In genomic region chr7:34183356-34183755, GRCm38 (mm10) we compare ENCODE assay signal across 14 mouse cellular contexts. TPM values are rescaled to one million over a fixed set of nuclear protein-coding genes. Genes with fewer than 3 reads are reported as not detected.
DNase-seq lines count a peak whose midpoint lies in the region; ATAC-seq and TF ChIP-seq lines count a peak whose summit lies in the region.
"Had no signal": no experiment of that assay in that cellular context is flagged by ENCODE, and none has a peak within 500 bp of the region (broad histone marks: within the 10 kb centered on the region; RNA-seq: fewer than 3 reads in every experiment).

No protein-coding gene starts in this region.

- TF ChIP-seq CTCF in hindbrain, postnatal 0 days (IDR thresholded peaks at IDR 0.05; ENCODE audit: low read depth) = no peak
- no peak for TF ChIP-seq CTCF in E14TG2a.4 (conservative IDR thresholded peaks at IDR 0.05; ENCODE audit: low read length)

- H3K9ac ChIP-seq in hindbrain, postnatal 0 days (replicated peaks; ENCODE audit: low read length) = no peak overlapping the region
- H3K9ac ChIP-seq in hindbrain, embryonic 11.5 days (ENCODE audit: low read depth, low read length) = no peak overlapping the region
- H3K9ac ChIP-seq in ES-E14 (ENCODE audit: insufficient read depth, low read depth, low read length, poor library complexity, severe bottlenecking) = peak overlapping the region; percentile 58; the same call in 1 of the 2 replicates
- no peak overlapping the region for H3K9ac ChIP-seq in limb, embryonic 13.5 days
- H3K9ac ChIP-seq: forebrain, embryonic 12.5 days; hindbrain, embryonic 13.5 days; neural tube, embryonic 13.5 days had no signal

- no peaks in the 10 kb centered on the region for H3K9me3 ChIP-seq in hindbrain, postnatal 0 days (ENCODE audit: low read length)
- no peaks in the 10 kb centered on the region for H3K9me3 ChIP-seq in hindbrain, embryonic 11.5 days (ENCODE audit: control insufficient read depth, low read length)
- H3K9me3 ChIP-seq in E14TG2a.4 (ENCODE audit: low read length) (peaks cover 40% of the 10 kb centered on the region), ES-E14 (ENCODE audit: control insufficient read depth, insufficient read depth, low read depth, low read length) (no peaks in the 10 kb centered on the region)
- no peaks in the 10 kb centered on the region for H3K9me3 ChIP-seq in limb, embryonic 13.5 days
- H3K9me3 ChIP-seq: forebrain, embryonic 12.5 days; hindbrain, embryonic 13.5 days; neural tube, embryonic 13.5 days had no signal

- H3K4me2 ChIP-seq in hindbrain, postnatal 0 days (ENCODE audit: low read depth, low read length) = no peak overlapping the region
- H3K4me2 ChIP-seq in hindbrain, embryonic 11.5 days (replicated peaks; ENCODE audit: low read depth, low read length) = no peak overlapping the region
- no peak overlapping the region for H3K4me2 ChIP-seq in limb, embryonic 13.5 days (replicated peaks)
- H3K4me2 ChIP-seq: forebrain, embryonic 12.5 days; hindbrain, embryonic 13.5 days; neural tube, embryonic 13.5 days had no signal

- H3K27ac ChIP-seq in hindbrain, postnatal 0 days = no peak overlapping the region
- no peak overlapping the region for H3K27ac ChIP-seq in hindbrain, embryonic 11.5 days (ENCODE audit: low read depth, low read length)
- peak overlapping the region; percentile 66 for H3K27ac ChIP-seq in ES-E14 (ENCODE audit: insufficient read depth, low read depth, low read length, poor library complexity, severe bottlenecking)
- H3K27ac ChIP-seq in limb, embryonic 13.5 days = no peak overlapping the region
- H3K27ac ChIP-seq: forebrain, embryonic 12.5 days; hindbrain, embryonic 13.5 days; neural tube, embryonic 13.5 days had no signal

- H3K4me3 ChIP-seq in hindbrain, postnatal 0 days (ENCODE audit: low read length) = no peak overlapping the region
- no peak overlapping the region for H3K4me3 ChIP-seq in hindbrain, embryonic 11.5 days (ENCODE audit: low read depth, low read length)
- H3K4me3 ChIP-seq in E14TG2a.4 (replicated peaks; ENCODE audit: low read length) (peak overlapping the region; percentile 55), ES-E14 (ENCODE audit: insufficient read depth in 1 of 2, low read depth in 1 of 2, low read length in 2 of 2, poor library complexity in 1 of 2, severe bottlenecking in 1 of 2) (peak overlapping the region; percentile 3 to 36; a peak in 3 of 4 replicates)
- no peak overlapping the region for H3K4me3 ChIP-seq in limb, embryonic 13.5 days
- H3K4me3 ChIP-seq: forebrain, embryonic 12.5 days; hindbrain, embryonic 13.5 days; neural tube, embryonic 13.5 days had no signal

- peak; percentile 12; the same call in 1 of the 2 replicates for ATAC-seq in hindbrain, postnatal 0 days
- no peak for ATAC-seq in hindbrain, embryonic 11.5 days (ENCODE audit: low FRiP score)
- ATAC-seq in limb, embryonic 13.5 days (ENCODE audit: low FRiP score, low read depth) = 0 out of 2 replicates have a peak, but pooled peaks have one; percentile 32
- ATAC-seq in inflammation-experienced regulatory T-cells, adult 6 months = no peak

- H3K36me3 ChIP-seq in hindbrain, postnatal 0 days (ENCODE audit: insufficient read depth, low read length) = peaks cover 41% of the 10 kb centered on the region
- H3K36me3 ChIP-seq in hindbrain, embryonic 11.5 days (ENCODE audit: control insufficient read depth, insufficient read depth, low read length) = 0 out of 2 replicates have a peak, but pooled peaks cover 10% of the 10 kb centered on the region
- H3K36me3 ChIP-seq in E14TG2a.4 (ENCODE audit: insufficient read depth, low read length) = peaks cover 59% of the 10 kb centered on the region
- peaks cover 17% of the 10 kb centered on the region for H3K36me3 ChIP-seq in ES-E14 (ENCODE audit: control insufficient read depth, insufficient read depth, low read length, poor library complexity, severe bottlenecking)
- peaks cover 50% of the 10 kb centered on the region for H3K36me3 ChIP-seq in limb, embryonic 13.5 days

- in situ Hi-C loops in ES-E14 (cut with MboI; ENCODE audit: low sequenced_read_pairs in 2 of 2, unreplicated experiment in 2 of 2) = no loop called here

- no peak for DNase-seq in hindbrain, postnatal 0 days (ENCODE audit: low spot score)
- no peak for DNase-seq in hindbrain, embryonic 11.5 days (ENCODE audit: low spot score)
- DNase-seq in ES-E14 (ENCODE audit: low read depth, low spot score) = no peak
- no peak for DNase-seq in gastrocnemius, postnatal 4 days (ENCODE audit: low spot score in 2 of 2)
- DNase-seq: heart, adult 18-20 months; right cerebral cortex, postnatal 14 days had no signal

- no peaks in the 10 kb centered on the region for H3K4me1 ChIP-seq in hindbrain, postnatal 0 days (ENCODE audit: insufficient read depth, low read length)
- no peaks in the 10 kb centered on the region for H3K4me1 ChIP-seq in hindbrain, embryonic 11.5 days (replicated peaks; ENCODE audit: control insufficient read depth, insufficient read depth, low read length)
- H3K4me1 ChIP-seq in E14TG2a.4 (replicated peaks; ENCODE audit: low read depth, low read length) (peaks cover 25% of the 10 kb centered on the region), ES-E14 (ENCODE audit: control insufficient read depth in 2 of 2, insufficient read depth in 2 of 2, low read length in 2 of 2, poor library complexity in 1 of 2) (peaks cover 3 to 5% of the 10 kb centered on the region in 2 experiments; a peak in 2 of 4 replicates)
- no peaks in the 10 kb centered on the region for H3K4me1 ChIP-seq in limb, embryonic 13.5 days
- H3K4me1 ChIP-seq: forebrain, embryonic 12.5 days; hindbrain, embryonic 13.5 days; neural tube, embryonic 13.5 days had no signal

- 90% methylated on average over 13 of the region's 13 CpGs for WGBS in hindbrain, postnatal 0 days
- WGBS in hindbrain, embryonic 11.5 days = 88% methylated on average over 13 of the region's 13 CpGs
- 82% methylated on average over 13 of the region's 13 CpGs for WGBS in limb, embryonic 13.5 days

- H3K27me3 ChIP-seq in hindbrain, postnatal 0 days (ENCODE audit: insufficient read depth, low read length) = no peaks in the 10 kb centered on the region
- H3K27me3 ChIP-seq in hindbrain, embryonic 11.5 days (ENCODE audit: control insufficient read depth, insufficient read depth, low read length) = no peaks in the 10 kb centered on the region
- H3K27me3 ChIP-seq in E14TG2a.4 (ENCODE audit: insufficient read depth, low read length) = no peaks in the 10 kb centered on the region
- H3K27me3 ChIP-seq in limb, embryonic 13.5 days = no peaks in the 10 kb centered on the region
- H3K27me3 ChIP-seq: CH12.LX; forebrain, embryonic 12.5 days; hindbrain, embryonic 13.5 days; neural tube, embryonic 13.5 days had no signal

TF ChIP-seq in ES-E14, 5 proteins besides CTCF, POLR2A, EP300 and RAD21:
- no peak for TF ChIP-seq MAFK (IDR thresholded peaks at IDR 0.05; ENCODE audit: insufficient read depth, low read depth, low read length)
- TF ChIP-seq CHD2 (IDR thresholded peaks at IDR 0.05; ENCODE audit: low read depth, low read length) = no peak
- TF ChIP-seq HCFC1 (IDR thresholded peaks at IDR 0.05; ENCODE audit: borderline replicate concordance, insufficient read depth, low read length) = no peak
- TF ChIP-seq ZNF384 (IDR thresholded peaks at IDR 0.05; ENCODE audit: low read depth, low read length) = no peak
- no peak for TF ChIP-seq ZC3H11A (IDR thresholded peaks at IDR 0.05; ENCODE audit: borderline replicate concordance, low read depth, low read length)

RNA-seq across cellular contexts. Expression of gene Pdcd2l, which starts 13.1 kb away (rescaled TPM):
- total RNA-seq in hindbrain, postnatal 0 days (2014; rRNA removed) = 37.6 and 42.7 TPM in 2 replicates
- 61.6 and 65.7 TPM in 2 replicates for polyA plus RNA-seq in hindbrain, postnatal 0 days (2015; fragmentation: Nextera tagmentation; extraction: Ambion mirVana)
- polyA plus RNA-seq in hindbrain, embryonic 11.5 days (2014; fragmentation: Nextera tagmentation; extraction: Ambion mirVana) = 63.8 and 79.6 TPM in 2 replicates
- total RNA-seq in ES-E14 (2012; rRNA removed) = 57.7 and 69.2 TPM in 2 replicates
- 69.0 and 73.2 TPM in 2 replicates for polyA plus RNA-seq in limb, embryonic 13.5 days (2015; fragmentation: Nextera tagmentation; extraction: Ambion mirVana)
- polyA plus RNA-seq in inflammation-experienced regulatory T-cells, adult 6 months (2017; shearing (Covaris generic)) = 10 to 100 TPM; 26.1 to 31.0 (median 28.5) TPM
- 10 to 100 TPM; 22.6 to 23.8 TPM for total RNA-seq in gastrocnemius, postnatal 4 days (2021)

RNA-seq across cellular contexts. Expression of gene Uba2, which starts 14.0 kb away (rescaled TPM):
- 108 and 118 TPM in 2 replicates for total RNA-seq in hindbrain, postnatal 0 days (2014; rRNA removed)
- 123 and 127 TPM in 2 replicates for polyA plus RNA-seq in hindbrain, postnatal 0 days (2015; fragmentation: Nextera tagmentation; extraction: Ambion mirVana)
- polyA plus RNA-seq in hindbrain, embryonic 11.5 days (2014; fragmentation: Nextera tagmentation; extraction: Ambion mirVana) = 256 and 268 TPM in 2 replicates
- 298 and 351 TPM in 2 replicates for total RNA-seq in ES-E14 (2012; rRNA removed)
- 230 and 232 TPM in 2 replicates for polyA plus RNA-seq in limb, embryonic 13.5 days (2015; fragmentation: Nextera tagmentation; extraction: Ambion mirVana)
- 10 to 100 TPM; 74.4 to 98.1 (median 87.7) TPM for polyA plus RNA-seq in inflammation-experienced regulatory T-cells, adult 6 months (2017; shearing (Covaris generic))
- 10 to 100 TPM; 66.8 to 78.1 TPM for total RNA-seq in gastrocnemius, postnatal 4 days (2021)

RNA-seq across cellular contexts. Expression of gene Gpi1, which starts 46.8 kb away (rescaled TPM):
- total RNA-seq in hindbrain, postnatal 0 days (2014; rRNA removed) = 389 and 393 TPM in 2 replicates
- 413 and 448 TPM in 2 replicates for polyA plus RNA-seq in hindbrain, postnatal 0 days (2015; fragmentation: Nextera tagmentation; extraction: Ambion mirVana)
- 267 and 282 TPM in 2 replicates for polyA plus RNA-seq in hindbrain, embryonic 11.5 days (2014; fragmentation: Nextera tagmentation; extraction: Ambion mirVana)
- 227 and 285 TPM in 2 replicates for total RNA-seq in ES-E14 (2012; rRNA removed)
- 268 and 277 TPM in 2 replicates for polyA plus RNA-seq in limb, embryonic 13.5 days (2015; fragmentation: Nextera tagmentation; extraction: Ambion mirVana)
- 100 to 1,000 TPM; 350 to 461 (median 355) TPM for polyA plus RNA-seq in inflammation-experienced regulatory T-cells, adult 6 months (2017; shearing (Covaris generic))
- total RNA-seq in gastrocnemius, postnatal 4 days (2021) = 100 to 1,000 TPM; 799 to 899 TPM

RNA-seq across cellular contexts. Expression of gene Wtip, which starts 50.3 kb away (rescaled TPM):
- 28.8 and 33.9 TPM in 2 replicates for total RNA-seq in hindbrain, postnatal 0 days (2014; rRNA removed)
- 2.8 and 3.2 TPM in 2 replicates for polyA plus RNA-seq in hindbrain, postnatal 0 days (2015; fragmentation: Nextera tagmentation; extraction: Ambion mirVana)
- polyA plus RNA-seq in hindbrain, embryonic 11.5 days (2014; fragmentation: Nextera tagmentation; extraction: Ambion mirVana) = 4.0 TPM in 2 replicates
- total RNA-seq in ES-E14 (2012; rRNA removed) = 68.6 and 96.7 TPM in 2 replicates
- polyA plus RNA-seq in limb, embryonic 13.5 days (2015; fragmentation: Nextera tagmentation; extraction: Ambion mirVana) = 7.5 and 8.5 TPM in 2 replicates
- polyA plus RNA-seq in inflammation-experienced regulatory T-cells, adult 6 months (2017; shearing (Covaris generic)) = not detected
- total RNA-seq in gastrocnemius, postnatal 4 days (2021) = 10 to 100 TPM; 24.0 to 29.0 TPM
- total RNA-seq: CH12.LX; common myeloid progenitor, adult 5-6 weeks had no signal

Comparison
In these comparisons a context has a peak if more than half of its experiments do, and no peak if none do; other contexts are left out.
1. ATAC-seq: peak in hindbrain, postnatal 0 days (single experiment) and limb, embryonic 13.5 days (single experiment); none in hindbrain, embryonic 11.5 days (single experiment) and inflammation-experienced regulatory T-cells, adult 6 months (single experiment).
2. H3K4me3 ChIP-seq: peak in E14TG2a.4 (single experiment) and ES-E14 (2 of 2); none in hindbrain, postnatal 0 days (single experiment), hindbrain, embryonic 11.5 days (single experiment) and limb, embryonic 13.5 days (single experiment).